Mouse (Mus musculus): Measurements from ENCODE around the gene Rnaseh2a.

- peak in 1 of 3 experiments; percentile 38; a peak in 2 of 6 replicates for TF ChIP-seq CTCF (IDR thresholded peaks at IDR 0.05 in 2 of 3, conservative IDR thresholded peaks at IDR 0.05 in 1 of 3; ENCODE audit: control insufficient read depth in 1 of 3, insufficient read depth in 1 of 3, low read depth in 2 of 3, low read length in 3 of 3, poor library complexity in 1 of 3, severe bottlenecking in 1 of 3)
- TF ChIP-seq POLR2A (IDR thresholded peaks at IDR 0.05; ENCODE audit: control insufficient read depth in 1 of 2, insufficient read depth in 1 of 2, low read depth in 1 of 2, low read length in 2 of 2, poor library complexity in 1 of 2), result no peak
These were observed 23.7 kb downstream of the Rnaseh2a start for GRCm38 (mm10) chr8:84945633-84946527.

Data from MEL (cell line).